ENCODE assay signal across 23 mouse cellular contexts in the genomic region with DNA sequence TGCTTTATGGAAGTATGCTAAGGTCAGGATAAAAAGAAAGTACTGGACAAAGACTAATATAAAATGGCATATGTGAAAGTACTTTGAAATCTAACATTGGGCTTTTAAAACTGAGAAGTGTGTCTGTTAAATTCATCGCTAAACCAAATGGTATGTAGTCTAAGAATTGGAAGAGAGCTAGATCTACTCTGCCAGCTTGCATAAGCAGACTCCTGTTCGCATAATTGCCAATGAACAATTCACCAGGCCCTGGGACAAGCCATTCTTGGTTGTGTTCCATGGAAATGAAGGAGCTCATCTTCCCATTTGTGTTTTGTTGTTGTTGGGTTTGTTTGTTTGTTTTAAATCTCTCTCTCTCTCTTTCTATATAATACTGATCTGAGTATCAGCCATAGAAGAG.
"Had no signal": no experiment of that assay in that cellular context is flagged by ENCODE, and none has a peak within 500 bp of the region (broad histone marks: within the 10 kb centered on the region; RNA-seq: fewer than 3 reads in every experiment).

No protein-coding gene starts in this region.

- H3K4me2 ChIP-seq: limb, embryonic 12.5 days; limb, embryonic 15.5 days; liver, embryonic 11.5 days; lung, embryonic 14.5 days; midbrain, embryonic 12.5 days; midbrain, embryonic 15.5 days; neural tube, embryonic 13.5 days; stomach, embryonic 15.5 days had no signal

- H3K9ac ChIP-seq: limb, embryonic 12.5 days; limb, embryonic 15.5 days; liver, embryonic 14.5 days; liver, postnatal 0 days; lung, embryonic 14.5 days; midbrain, embryonic 12.5 days; midbrain, embryonic 15.5 days; neural tube, embryonic 13.5 days; stomach, embryonic 15.5 days had no signal

- H3K36me3 ChIP-seq: limb, embryonic 12.5 days; limb, embryonic 15.5 days; midbrain, embryonic 12.5 days; midbrain, embryonic 15.5 days; stomach, embryonic 15.5 days had no signal

- H3K27ac ChIP-seq: left cerebral cortex, adult 2 months; limb, embryonic 12.5 days; limb, embryonic 15.5 days; liver, embryonic 14.5 days; macrophage; midbrain, embryonic 12.5 days; midbrain, embryonic 15.5 days; neural tube, embryonic 13.5 days; stomach, embryonic 15.5 days had no signal

- H3K4me3 ChIP-seq: left cerebral cortex, adult 2 months; limb, embryonic 12.5 days; limb, embryonic 15.5 days; midbrain, embryonic 12.5 days; midbrain, embryonic 15.5 days; myocyte; neural tube, embryonic 13.5 days; stomach, embryonic 15.5 days had no signal

- H3K4me1 ChIP-seq: midbrain, embryonic 12.5 days; neural tube, embryonic 13.5 days; stomach, embryonic 15.5 days had no signal

- H3K9me3 ChIP-seq: limb, embryonic 12.5 days; limb, embryonic 15.5 days; midbrain, embryonic 12.5 days; midbrain, embryonic 15.5 days; neural tube, embryonic 13.5 days; stomach, embryonic 15.5 days had no signal

- DNase-seq: kidney, postnatal 14 days; kidney, postnatal 4 days; layer of hippocampus, postnatal 36 days; left cerebral cortex, postnatal 4 days; liver, postnatal 0 days; lung, embryonic 14.5 days; retina, postnatal 1 day; right cerebral cortex, postnatal 25 days; spleen, adult 18-20 months; thymus, adult 18-20 months; thymus, postnatal 36 days had no signal

- ATAC-seq: liver, postnatal 0 days; lung, postnatal 0 days; midbrain, embryonic 15.5 days had no signal

- H3K27me3 ChIP-seq: limb, embryonic 12.5 days; limb, embryonic 15.5 days; midbrain, embryonic 12.5 days; midbrain, embryonic 15.5 days; neural tube, embryonic 13.5 days; stomach, embryonic 15.5 days had no signal
